Mouse (Mus musculus) layer of hippocampus, adult 9-10 months (tissue): Measurements from ENCODE around the gene Tgfbi.

Experiments used
- DNase-seq: peaks from one replicate; pipeline ENCODE4 v3.0.0; 2022; ENCODE audit warnings: low spot score

The Tgfbi gene

DNA sequence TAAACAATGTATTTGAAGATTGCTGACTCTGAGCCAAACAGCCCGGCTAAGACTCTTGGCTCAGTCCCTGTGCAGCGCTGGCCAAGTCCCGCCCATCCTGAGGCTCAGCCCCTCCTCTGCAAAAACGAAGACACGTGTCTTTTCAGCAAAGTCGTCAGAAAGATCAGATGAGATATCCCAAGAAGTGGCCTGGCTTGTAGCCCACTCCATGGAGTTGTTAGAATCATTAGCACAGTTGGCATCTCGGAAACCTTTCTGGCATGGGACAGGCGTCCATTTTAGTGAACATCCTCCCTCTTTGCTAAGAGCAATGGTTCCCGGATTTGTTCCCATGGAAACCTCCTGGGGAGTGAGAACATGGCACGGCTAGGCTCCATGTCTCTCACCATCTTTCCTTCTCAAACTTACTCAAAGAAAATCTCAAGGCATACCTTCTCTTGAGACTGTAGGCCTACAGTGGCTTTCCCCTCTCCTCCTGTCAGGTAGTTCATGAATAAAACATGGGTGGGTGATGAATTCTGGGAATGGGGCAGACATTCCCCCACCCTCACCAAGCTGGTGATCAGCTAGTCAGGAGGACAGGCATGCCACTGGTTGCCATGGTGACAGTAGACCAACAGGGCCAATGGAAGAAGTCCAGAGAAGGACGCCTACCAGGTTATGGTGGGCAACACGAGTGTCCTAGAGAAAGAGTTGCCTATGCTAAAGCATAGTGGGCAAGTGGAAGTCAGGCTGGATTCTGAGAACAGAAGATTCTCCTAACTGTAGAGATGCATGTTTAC is 11.3 kb upstream of the Tgfbi start:
- no peak for DNase-seq

DNA sequence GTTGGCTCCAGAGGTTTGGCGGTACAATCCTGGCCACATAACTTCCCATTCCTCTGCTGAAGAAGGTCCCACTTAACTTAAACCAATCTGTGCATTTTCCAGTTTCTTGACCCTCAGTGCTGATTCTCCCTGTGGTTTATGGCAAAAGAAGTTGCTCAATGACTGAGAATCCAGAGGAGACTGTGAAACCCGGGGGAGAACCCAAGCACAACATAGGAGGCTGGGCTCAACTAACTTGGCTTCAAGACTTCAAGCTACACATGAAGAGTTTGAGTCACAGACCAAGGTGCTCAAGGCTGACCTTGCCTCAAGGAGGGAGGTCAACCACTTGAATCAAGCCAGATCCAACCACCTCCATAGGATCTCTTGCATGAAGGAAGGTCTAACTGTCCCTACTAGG is 9.8 kb upstream of the Tgfbi start:
- no peak for DNase-seq

DNA sequence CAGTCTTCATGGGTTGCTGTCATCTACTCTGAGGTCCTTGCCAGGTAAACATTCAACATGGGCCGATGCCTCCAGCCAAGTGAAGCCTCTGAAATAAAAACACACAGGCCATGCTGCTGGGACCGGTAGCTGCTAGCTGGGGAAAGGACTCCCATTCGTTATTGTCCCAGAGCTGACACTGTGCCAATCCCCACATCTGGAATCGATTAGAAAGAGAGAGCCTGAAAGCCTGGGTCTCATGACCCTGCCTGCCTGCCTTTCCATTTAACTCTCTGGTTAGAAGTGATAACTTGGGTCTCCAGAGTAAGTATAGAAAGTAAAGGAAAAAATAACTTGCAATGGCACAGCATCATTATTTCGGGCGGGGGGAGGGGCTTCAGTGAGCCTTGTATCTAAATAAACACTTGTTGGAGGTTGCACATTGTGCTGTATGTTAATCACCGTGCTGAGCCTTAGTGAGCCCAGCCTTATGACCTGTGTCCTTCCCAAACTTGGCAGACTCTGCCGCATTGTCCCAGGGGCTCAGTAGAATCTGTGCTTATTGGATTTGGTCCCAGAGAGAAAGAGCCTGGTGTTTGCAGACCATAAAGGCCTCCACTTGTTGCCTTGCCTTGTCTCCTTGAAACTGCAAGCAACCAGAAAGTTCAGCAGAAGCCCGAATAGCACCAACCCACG is 9.0 kb upstream of the Tgfbi start:
- DNase-seq = no peak

DNA sequence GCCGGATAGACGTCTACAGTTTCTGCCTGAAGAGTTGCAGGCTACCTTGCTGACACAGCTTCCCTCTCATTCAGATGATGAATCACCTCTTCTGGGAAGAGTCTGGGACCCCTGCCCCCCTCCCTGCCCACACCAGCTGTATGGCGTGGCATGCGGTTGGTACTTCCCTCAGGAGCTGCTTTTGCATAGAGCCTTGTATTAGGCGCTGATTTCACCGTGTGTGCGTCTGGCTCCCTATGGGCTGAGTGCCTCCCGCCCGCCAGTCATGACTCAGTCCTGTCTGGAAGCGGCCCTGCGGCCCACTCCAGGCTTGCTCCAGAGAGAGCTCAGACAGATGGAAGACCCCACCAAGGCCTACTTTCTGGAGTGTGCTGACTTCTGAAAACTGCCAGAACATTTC is 8.1 kb upstream of the Tgfbi start:
- DNase-seq = no peak

DNA sequence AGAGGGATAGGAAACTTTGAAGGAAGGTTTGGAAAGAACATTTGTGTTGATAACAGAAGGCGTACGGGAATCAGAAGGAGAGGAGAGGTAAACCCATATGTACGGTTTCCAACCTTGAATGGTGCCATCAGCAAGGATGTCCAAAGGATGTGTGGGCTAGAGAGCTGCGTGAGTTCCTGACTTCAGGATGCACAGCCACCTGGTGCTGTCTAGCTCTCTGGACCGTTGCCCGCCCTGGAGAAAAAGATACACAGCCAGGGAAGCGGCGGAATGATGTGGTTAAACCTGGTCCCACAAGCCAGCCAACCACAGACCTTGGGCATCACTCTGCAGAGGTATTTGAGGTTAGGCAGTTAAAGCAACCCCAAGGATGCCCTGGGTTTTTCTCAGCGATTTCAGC is 3.8 kb upstream of the Tgfbi start:
- DNase-seq = no peak

DNA sequence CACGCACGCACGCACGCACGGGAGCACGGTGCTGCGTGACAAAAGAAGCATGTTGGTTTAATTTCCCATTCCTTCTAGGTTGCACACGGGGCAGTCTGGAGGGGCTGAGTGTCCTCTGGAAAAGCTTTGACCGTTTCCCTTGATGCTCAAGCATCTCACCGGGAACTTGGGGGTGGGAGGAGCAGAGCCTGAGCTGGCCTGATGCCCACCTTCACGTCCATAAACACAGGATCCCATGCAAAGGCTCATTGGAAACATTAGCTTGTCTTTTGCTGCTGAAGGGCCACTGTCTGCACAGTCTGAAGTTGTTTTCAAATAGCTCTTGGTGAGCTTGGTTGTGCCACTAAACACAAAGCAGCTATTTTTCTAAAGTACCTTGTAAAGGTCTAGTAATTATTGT is 2.6 kb upstream of the Tgfbi start:
- DNase-seq = no peak

DNA sequence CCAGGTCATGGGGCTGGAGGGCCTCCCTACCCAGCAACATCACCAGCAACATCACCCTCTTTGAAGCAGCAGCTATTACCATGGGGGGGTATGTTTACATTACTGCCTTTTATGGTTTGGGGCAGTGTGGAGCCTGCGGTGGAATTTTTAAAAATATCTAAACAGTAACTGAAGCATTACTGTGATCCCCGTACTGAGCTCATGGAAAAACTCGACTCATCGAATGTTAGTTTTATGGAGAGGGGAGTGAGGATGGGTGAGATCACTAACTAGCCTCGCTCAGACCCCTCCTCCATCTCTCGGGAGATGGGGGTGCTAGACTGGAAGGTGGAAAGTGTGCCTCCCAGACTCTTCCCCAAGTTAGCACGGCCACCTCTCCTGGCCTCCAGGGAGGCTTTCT is 2.1 kb upstream of the Tgfbi start:
- DNase-seq = no peak

DNA sequence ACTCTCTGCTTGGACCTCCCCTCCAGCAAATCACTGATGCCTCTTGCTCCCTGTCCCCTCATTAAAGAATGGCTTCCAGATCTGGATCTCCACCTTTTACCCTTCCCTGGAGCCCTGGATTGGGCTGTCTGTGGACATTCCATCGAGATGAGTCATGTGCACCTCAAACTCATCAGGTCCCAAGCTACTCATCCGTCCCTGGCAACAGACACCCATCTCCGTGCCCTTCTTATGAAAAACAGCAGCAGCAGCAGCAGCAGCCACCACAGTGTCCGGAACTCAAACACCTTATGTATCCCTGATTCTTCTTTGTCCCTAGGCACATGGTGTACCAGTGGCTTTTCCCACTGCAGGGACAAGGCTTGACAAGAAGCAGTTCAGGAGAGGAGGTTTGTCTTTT is 1.5 kb upstream of the Tgfbi start:
- no peak for DNase-seq

DNA sequence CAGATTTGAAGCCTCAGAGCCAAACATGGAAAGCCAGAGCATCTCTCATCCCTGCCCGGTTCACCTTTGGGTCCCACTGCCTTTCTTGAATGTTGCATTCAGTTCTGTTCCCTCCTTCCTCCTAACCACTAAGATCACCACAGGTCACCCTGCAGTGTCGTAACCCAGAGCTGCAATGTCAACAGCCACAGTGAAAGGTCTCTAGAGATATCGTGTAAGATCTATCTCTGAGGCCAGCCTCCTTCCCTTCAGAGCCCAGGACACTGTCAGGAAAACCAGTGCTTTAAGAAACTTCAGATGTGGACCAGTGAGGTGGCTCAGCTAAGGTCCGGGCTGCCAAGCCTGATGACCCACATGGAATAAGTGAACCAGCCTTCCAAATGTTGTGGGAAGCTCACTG is 1.8 kb downstream of the Tgfbi start:
- no peak for DNase-seq

DNA sequence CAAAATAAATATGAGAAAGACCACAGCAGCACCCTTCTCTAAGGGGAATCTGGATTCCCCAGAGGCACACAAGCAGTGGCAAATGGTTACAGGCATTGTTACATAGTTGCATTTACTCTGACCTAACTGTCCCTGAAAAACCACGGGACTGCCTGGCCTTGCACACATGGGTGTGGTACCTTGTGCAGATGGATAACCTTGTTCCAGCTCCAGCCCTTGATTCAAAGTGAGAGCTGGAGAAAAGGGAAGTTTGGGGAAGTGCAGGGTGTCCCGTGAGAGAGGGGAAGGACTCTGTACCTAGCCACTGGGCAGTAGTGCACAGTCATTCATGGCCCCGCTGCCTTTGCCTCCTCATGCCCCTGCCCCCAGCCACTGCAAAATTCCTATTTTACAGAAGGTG is 2.4 kb downstream of the Tgfbi start:
- DNase-seq = no peak

DNA sequence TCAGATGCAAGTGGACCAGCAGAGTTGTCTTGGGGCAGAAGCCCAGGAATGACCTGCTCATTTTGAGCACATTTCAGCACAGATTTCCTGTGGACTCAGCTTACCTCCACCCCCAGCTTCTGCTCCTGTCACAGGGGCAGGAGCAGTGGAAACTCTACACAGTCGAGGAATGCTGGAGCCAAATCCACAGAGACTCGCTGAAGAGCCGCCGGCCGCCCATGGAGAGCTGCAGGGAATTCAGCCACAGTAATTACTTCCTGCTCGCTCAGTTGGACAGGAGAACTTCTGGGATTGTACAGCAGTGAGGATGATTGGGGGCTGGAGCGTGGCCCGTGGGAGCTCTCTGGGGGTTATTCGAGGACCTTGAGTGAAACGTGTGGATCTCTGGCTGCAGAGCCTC is 3.0 kb downstream of the Tgfbi start:
- no peak for DNase-seq

DNA sequence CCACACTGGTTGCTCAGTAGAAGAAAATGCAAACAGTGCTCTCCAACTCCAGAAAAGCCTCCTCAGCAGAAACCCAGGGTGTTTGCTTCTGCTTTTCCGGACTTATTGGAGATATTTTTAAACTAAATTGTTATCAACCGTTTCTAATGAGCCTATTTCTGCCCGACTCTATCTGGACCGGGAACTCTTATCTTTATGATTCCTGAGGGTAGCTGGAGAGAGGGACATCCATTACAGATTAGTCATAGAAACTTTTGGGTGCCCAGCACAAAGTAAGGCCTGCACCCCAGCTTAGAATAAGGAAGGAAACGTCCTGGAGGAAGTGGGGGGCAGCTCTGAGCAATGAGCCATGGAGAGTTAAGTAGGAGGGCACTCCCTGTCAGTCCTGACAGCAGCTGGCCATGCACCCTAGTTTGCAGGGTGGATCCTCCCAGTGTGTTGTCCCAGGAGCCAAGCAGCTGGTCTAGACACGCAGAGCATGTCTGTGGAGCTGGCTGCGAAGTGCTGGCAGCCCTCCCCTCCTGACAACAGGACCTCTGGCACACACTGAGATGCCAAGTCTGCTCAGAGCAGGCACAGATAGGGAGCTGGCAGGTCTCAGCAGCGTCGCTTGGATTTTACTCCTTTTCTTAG is 4.2 kb downstream of the Tgfbi start:
- no peak for DNase-seq

DNA sequence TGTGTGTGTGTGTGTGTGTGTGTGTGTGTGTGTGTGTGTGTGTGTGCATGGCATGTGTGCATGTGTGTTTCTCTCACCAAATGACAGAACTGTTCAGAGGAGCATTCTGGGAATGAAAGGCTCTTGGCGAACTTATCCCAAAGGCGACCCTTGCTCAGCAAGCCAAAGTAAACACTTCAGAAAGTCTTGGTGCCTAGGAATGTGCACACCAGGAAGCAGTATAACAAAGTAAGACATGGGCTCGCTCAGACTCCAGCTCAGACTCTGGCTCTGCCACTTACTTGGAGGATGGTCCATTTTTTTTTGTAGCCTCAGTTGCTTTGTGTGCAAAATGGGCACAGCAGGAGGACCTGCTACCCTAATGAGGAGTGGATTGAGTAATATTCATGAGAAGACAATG is 5.4 kb downstream of the Tgfbi start:
- DNase-seq = no peak

DNA sequence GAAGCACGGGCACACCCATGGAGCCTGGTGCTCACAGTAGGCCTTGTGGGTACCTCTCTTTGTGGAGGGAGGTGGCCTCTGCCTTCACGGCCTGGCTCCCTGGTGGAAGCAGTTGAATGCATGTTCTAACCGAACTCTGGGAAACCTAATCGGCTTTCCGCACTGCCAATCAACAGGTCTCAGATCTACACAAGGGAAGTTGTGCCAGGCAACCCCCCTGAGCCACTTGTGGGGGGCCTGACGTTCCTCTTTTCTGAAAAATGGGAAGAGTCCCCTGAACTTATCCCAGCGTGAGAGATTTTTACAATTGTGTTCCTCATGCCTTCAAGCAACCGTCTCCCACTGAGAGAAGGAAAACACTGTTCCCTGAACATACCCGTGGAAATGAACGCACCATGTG is 5.9 kb downstream of the Tgfbi start:
- no peak for DNase-seq

DNA sequence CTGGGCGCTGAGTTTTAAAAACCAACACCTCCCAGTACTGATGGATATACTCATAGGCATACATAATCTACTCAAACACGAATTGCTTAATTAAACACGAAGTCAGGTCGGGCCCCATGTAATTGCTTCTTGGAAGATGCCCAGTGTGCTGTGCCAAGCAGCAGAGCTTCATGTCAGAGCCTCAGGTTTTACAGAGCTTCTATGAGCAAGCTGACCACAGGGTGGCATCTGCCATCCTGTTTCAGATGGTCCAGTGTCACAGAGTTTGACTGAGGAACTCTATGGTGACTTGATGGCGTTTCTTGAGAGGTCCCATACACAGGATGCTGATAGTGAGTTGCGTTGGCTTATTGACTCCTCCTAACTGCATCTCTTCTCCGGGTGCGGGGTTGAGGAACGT is 6.5 kb downstream of the Tgfbi start:
- no peak for DNase-seq

DNA sequence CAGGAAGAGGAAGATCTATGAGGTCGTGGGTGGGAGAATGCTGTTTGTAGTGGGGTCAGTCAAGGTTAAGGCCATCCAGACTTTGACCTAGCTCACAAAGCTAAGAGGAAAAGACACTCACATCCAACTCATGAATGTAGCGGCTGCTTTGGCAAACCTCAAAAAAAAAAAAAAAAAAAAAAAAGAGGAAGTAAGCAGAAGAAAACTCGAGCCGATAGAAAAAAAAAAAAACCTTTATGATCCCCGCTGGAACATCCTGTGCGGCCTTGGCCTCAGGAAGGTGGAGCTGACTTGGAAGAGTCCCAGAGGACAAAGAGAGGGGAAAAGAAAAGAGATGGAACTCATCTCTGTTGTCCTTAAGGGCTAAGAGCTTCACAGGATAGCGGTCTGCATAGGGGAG is 7.1 kb downstream of the Tgfbi start:
- DNase-seq = no peak

DNA sequence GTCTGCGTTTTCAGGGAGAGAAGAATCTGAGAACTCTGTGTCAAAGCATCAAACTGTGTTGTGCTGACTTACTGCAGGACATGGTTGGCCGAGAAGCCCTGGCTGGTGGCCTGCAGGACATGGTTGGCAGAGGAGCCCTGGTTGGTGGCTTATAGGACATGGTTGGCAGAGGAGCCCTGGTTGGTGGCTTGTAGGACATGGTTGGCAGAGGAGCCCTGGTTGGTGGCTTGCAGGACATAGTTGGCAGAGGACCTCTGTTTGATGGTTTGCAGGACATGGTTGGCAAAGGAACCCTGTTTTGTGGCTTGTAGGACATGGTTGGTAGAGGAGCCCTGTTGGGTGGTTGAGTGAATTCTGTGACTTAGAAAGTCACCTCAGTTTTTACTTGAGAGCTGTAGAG is 7.9 kb downstream of the Tgfbi start:
- no peak for DNase-seq

DNA sequence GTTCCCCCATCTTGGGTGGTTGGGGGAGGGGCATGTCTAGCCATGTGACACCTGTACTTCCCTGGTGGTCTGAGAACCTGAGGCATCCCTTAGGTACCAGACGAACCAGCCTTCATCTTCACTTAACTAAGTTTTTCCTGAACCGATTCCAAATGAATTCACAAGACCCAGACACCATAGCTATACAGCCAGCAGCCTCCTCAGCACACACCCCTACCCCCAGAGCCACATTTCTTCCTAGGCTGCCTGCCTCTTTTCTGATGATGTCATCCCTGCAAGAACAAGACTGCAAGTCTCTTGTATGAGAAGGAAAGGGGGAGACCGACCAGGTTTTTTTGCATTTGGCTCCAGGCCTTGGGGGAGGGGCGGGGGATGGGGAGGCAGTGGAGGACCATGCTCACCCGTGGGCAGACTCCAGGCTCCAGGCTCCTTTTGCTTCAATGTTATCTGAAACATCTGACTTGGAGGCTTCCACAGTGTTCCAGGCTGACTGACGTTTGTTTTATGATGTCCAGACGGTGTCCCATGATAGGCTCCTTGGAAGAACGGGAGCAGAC is 13.0 kb downstream of the Tgfbi start:
- DNase-seq = no peak

DNA sequence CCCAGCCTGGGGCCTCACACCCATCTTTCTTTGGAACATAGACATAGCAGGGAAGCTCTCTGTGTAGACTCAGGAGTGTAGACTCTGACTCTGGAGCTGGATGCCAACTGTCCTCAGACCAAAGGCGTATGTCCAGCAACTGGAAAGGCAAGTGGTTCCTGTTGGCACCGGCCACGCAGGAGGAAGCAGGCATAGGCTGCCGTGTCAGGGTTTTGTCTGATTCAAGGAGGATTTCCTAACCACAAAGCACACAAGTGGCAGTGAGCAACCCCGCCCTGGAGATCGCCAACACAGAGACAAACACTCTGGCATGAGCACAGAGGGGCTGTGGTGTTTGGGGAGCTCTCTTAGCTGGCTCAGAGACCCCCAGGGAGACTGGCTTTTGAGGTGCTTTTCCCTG is 17.2 kb downstream of the Tgfbi start:
- DNase-seq = no peak

DNA sequence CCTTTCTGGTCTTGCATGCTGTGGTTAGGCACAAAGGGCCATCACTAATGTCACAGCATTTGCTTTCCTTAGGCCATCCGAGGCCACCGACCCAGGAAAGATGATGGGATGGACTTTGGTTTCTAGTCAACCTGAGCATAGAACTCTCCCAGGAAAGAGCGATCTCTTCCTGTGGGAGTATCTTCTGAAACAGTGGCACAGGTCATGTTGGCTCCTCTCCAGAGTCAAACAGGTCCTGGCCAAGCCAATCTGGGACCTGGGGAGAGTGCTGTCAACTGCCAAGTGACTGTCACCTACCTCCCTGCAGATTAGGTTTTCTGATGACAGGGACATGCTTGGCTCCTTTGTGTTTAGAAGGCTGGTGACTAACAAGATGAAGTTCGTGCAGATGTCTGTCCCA is 20.8 kb downstream of the Tgfbi start:
- no peak for DNase-seq

DNA sequence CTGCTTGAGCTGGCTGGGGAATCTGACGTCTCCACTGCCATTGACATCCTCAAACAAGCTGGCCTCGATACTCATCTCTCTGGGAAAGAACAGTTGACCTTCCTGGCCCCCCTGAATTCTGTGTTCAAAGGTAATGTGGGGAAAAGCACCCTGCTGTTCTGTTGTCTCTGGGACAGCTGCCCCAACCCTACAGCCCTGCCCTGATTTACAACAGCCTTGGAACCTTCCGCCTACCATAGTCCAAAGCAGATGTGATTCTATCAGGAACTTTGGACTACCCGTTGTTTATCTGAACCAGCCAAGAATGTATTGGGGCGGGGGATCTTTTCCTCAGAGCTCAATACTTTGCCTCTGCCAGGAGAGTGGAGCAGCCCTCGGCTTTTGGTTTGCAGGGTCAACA is 21.2 kb downstream of the Tgfbi start:
- no peak for DNase-seq

DNA sequence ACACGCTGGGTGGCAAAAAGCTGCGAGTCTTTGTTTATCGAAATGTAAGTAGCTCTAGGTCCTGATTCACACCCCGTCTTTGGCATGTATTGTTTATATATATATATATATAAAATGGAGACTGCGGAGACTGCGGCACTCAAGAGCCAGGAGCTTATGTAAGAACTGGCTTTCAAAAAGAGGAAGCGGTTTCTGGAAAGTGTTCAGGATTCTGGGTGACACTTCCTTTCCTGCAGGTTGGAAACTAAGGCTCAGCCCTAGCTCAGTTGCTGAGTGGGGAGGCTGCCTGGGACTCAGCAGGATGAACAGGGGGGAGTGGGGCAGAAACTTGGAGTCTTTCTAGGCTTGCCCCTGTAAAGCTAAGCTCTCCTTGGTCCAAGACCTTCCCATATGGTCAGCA is 22.0 kb downstream of the Tgfbi start:
- DNase-seq = no peak

DNA sequence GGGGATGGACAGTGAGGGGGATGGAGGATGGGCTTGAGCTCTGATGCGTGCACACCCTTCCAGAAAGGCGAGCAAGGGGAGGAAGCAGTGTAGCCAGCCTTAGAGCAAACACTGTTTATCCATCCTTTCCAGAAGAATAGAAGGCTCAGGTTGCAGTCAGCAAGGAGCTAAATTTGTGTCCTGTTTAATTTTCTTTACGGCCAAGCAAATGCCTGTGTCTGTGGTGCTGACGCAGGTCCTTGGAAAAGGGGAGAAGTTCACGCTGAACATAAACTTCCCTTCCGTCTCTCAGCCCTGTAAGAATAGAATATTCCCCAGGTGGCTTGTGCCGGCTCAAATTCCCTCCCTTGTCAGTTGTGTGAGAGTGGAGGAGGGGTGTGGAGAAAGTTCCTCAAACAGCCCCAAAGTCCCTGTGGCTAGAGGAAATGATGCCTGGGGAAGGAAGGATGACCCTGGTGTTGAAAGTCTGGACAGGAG is 24.9 kb downstream of the Tgfbi start:
- DNase-seq = no peak
